Mouse (Mus musculus): Measurements from ENCODE around the gene Serpina1c. TPM values are rescaled to one million over a fixed set of nuclear protein-coding genes. Genes with fewer than 3 reads are reported as not detected.
"Not testable (repeated sequence)": the region's sequence is repeated elsewhere in the genome, so short reads cannot be mapped to it uniquely, and the experiment has no call there.

The Serpina1c gene
- polyA plus RNA-seq (2014; fragmentation: Nextera tagmentation; extraction: Ambion mirVana): 0.23 and 0.87 TPM in 2 replicates

GRCm38 (mm10) chr12:103904837-103905340 is at the start of gene Serpina1c:
Gene Serpina1c (minus strand): TSS chr12:103904887.
- H3K9ac ChIP-seq (ENCODE audit: low read depth, low read length): not testable (repeated sequence)
- 62% methylated on average over 4 of the region's 4 CpGs for WGBS (ENCODE audit: insufficient replicate concordance)

GRCm38 (mm10) chr12:103952972-103953371 is 48.3 kb upstream of the Serpina1c start:
- not testable (repeated sequence) for H3K4me3 ChIP-seq (ENCODE audit: low read depth, low read length); H3K4me2 ChIP-seq; H3K9ac ChIP-seq (ENCODE audit: low read depth, low read length); ATAC-seq (replicated peaks; ENCODE audit: insufficient number of reproducible peaks, low FRiP score, low TSS enrichment); H3K36me3 ChIP-seq (ENCODE audit: control insufficient read depth, insufficient read depth, low read length); H3K27ac ChIP-seq (ENCODE audit: low read depth, low read length); H3K9me3 ChIP-seq (replicated peaks; ENCODE audit: control insufficient read depth, low read length); H3K4me1 ChIP-seq (ENCODE audit: control insufficient read depth, insufficient read depth, low read length); H3K27me3 ChIP-seq (ENCODE audit: control insufficient read depth, insufficient read depth, low read length)
- WGBS (ENCODE audit: insufficient replicate concordance): 57% methylated on average over 3 of the region's 3 CpGs

More at GRCm38 (mm10) chr12:103904837-103905340, at the start of gene Serpina1c:
- not testable (repeated sequence) for H3K27me3 ChIP-seq (ENCODE audit: control insufficient read depth, insufficient read depth, low read length); ATAC-seq (replicated peaks; ENCODE audit: insufficient number of reproducible peaks, low FRiP score, low TSS enrichment); H3K27ac ChIP-seq (ENCODE audit: low read depth, low read length); H3K9me3 ChIP-seq (replicated peaks; ENCODE audit: control insufficient read depth, low read length); H3K4me3 ChIP-seq (ENCODE audit: low read depth, low read length); H3K4me1 ChIP-seq (ENCODE audit: control insufficient read depth, insufficient read depth, low read length); H3K4me2 ChIP-seq; H3K36me3 ChIP-seq (ENCODE audit: control insufficient read depth, insufficient read depth, low read length)

- ATAC-seq (replicated peaks; ENCODE audit: insufficient number of reproducible peaks, low FRiP score, low TSS enrichment): no peak
- no peak overlapping the region for H3K4me2 ChIP-seq
- 71% methylated on average over 4 of the region's 4 CpGs for WGBS (ENCODE audit: insufficient replicate concordance)
- no peaks in the 10 kb centered on the region for H3K27me3 ChIP-seq (ENCODE audit: control insufficient read depth, insufficient read depth, low read length)
- peaks cover 8% of the 10 kb centered on the region for H3K9me3 ChIP-seq (replicated peaks; ENCODE audit: control insufficient read depth, low read length)
- H3K4me3 ChIP-seq (ENCODE audit: low read depth, low read length): no peak overlapping the region
- H3K36me3 ChIP-seq (ENCODE audit: control insufficient read depth, insufficient read depth, low read length): no peaks in the 10 kb centered on the region
- no peak overlapping the region for H3K9ac ChIP-seq (ENCODE audit: low read depth, low read length)
- no peaks in the 10 kb centered on the region for H3K4me1 ChIP-seq (ENCODE audit: control insufficient read depth, insufficient read depth, low read length)
- H3K27ac ChIP-seq (ENCODE audit: low read depth, low read length): no peak overlapping the region
These were observed 41.6 kb upstream of the Serpina1c start for GRCm38 (mm10) chr12:103946243-103946642.

- not testable (repeated sequence) for H3K4me3 ChIP-seq (ENCODE audit: low read depth, low read length); H3K27me3 ChIP-seq (ENCODE audit: control insufficient read depth, insufficient read depth, low read length); H3K9me3 ChIP-seq (replicated peaks; ENCODE audit: control insufficient read depth, low read length); H3K4me1 ChIP-seq (ENCODE audit: control insufficient read depth, insufficient read depth, low read length); H3K27ac ChIP-seq (ENCODE audit: low read depth, low read length); H3K4me2 ChIP-seq; H3K36me3 ChIP-seq (ENCODE audit: control insufficient read depth, insufficient read depth, low read length); H3K9ac ChIP-seq (ENCODE audit: low read depth, low read length); ATAC-seq (replicated peaks; ENCODE audit: insufficient number of reproducible peaks, low FRiP score, low TSS enrichment)
- WGBS (ENCODE audit: insufficient replicate concordance): 89% methylated on average over 9 of the region's 16 CpGs
These were observed 4.5 kb upstream of the Serpina1c start for GRCm38 (mm10) chr12:103909181-103909580.

- WGBS (ENCODE audit: insufficient replicate concordance): 30% methylated on average over 1 of the region's 1 CpGs
- H3K36me3 ChIP-seq (ENCODE audit: control insufficient read depth, insufficient read depth, low read length); H3K4me3 ChIP-seq (ENCODE audit: low read depth, low read length); H3K9ac ChIP-seq (ENCODE audit: low read depth, low read length); H3K9me3 ChIP-seq (replicated peaks; ENCODE audit: control insufficient read depth, low read length); H3K27ac ChIP-seq (ENCODE audit: low read depth, low read length); H3K4me2 ChIP-seq; H3K27me3 ChIP-seq (ENCODE audit: control insufficient read depth, insufficient read depth, low read length); ATAC-seq (replicated peaks; ENCODE audit: insufficient number of reproducible peaks, low FRiP score, low TSS enrichment); H3K4me1 ChIP-seq (ENCODE audit: control insufficient read depth, insufficient read depth, low read length): not testable (repeated sequence)
These were observed 3.1 kb upstream of the Serpina1c start for GRCm38 (mm10) chr12:103907746-103908145.

- H3K27ac ChIP-seq (ENCODE audit: low read depth, low read length); H3K4me2 ChIP-seq; ATAC-seq (replicated peaks; ENCODE audit: insufficient number of reproducible peaks, low FRiP score, low TSS enrichment); H3K27me3 ChIP-seq (ENCODE audit: control insufficient read depth, insufficient read depth, low read length); H3K36me3 ChIP-seq (ENCODE audit: control insufficient read depth, insufficient read depth, low read length); H3K9ac ChIP-seq (ENCODE audit: low read depth, low read length); H3K4me3 ChIP-seq (ENCODE audit: low read depth, low read length); H3K9me3 ChIP-seq (replicated peaks; ENCODE audit: control insufficient read depth, low read length); H3K4me1 ChIP-seq (ENCODE audit: control insufficient read depth, insufficient read depth, low read length): not testable (repeated sequence)
- WGBS (ENCODE audit: insufficient replicate concordance): 65% methylated on average over 3 of the region's 3 CpGs
These were observed 2.8 kb downstream of the Serpina1c start for GRCm38 (mm10) chr12:103901929-103902328.

GRCm38 (mm10) chr12:103866873-103867272 is 37.8 kb downstream of the Serpina1c start:
- H3K27me3 ChIP-seq (ENCODE audit: control insufficient read depth, insufficient read depth, low read length); H3K4me3 ChIP-seq (ENCODE audit: low read depth, low read length); H3K9ac ChIP-seq (ENCODE audit: low read depth, low read length); H3K27ac ChIP-seq (ENCODE audit: low read depth, low read length); H3K4me1 ChIP-seq (ENCODE audit: control insufficient read depth, insufficient read depth, low read length); H3K36me3 ChIP-seq (ENCODE audit: control insufficient read depth, insufficient read depth, low read length); ATAC-seq (replicated peaks; ENCODE audit: insufficient number of reproducible peaks, low FRiP score, low TSS enrichment); H3K4me2 ChIP-seq; H3K9me3 ChIP-seq (replicated peaks; ENCODE audit: control insufficient read depth, low read length): not testable (repeated sequence)
- 75% methylated on average over 1 of the region's 1 CpGs for WGBS (ENCODE audit: insufficient replicate concordance)

GRCm38 (mm10) chr12:103863101-103863974 is 41.3 kb downstream of the Serpina1c start, which contains the start of gene Serpina1a:
Gene Serpina1a (minus strand): TSS chr12:103863562.
- H3K4me3 ChIP-seq (ENCODE audit: low read depth, low read length); H3K4me1 ChIP-seq (ENCODE audit: control insufficient read depth, insufficient read depth, low read length); H3K27ac ChIP-seq (ENCODE audit: low read depth, low read length); H3K4me2 ChIP-seq; H3K36me3 ChIP-seq (ENCODE audit: control insufficient read depth, insufficient read depth, low read length); ATAC-seq (replicated peaks; ENCODE audit: insufficient number of reproducible peaks, low FRiP score, low TSS enrichment); H3K27me3 ChIP-seq (ENCODE audit: control insufficient read depth, insufficient read depth, low read length); H3K9ac ChIP-seq (ENCODE audit: low read depth, low read length); H3K9me3 ChIP-seq (replicated peaks; ENCODE audit: control insufficient read depth, low read length): not testable (repeated sequence)
- WGBS (ENCODE audit: insufficient replicate concordance): 71% methylated on average over 9 of the region's 9 CpGs
